Mouse (Mus musculus) urinary bladder, adult 2 months (tissue): ENCODE measurements around the gene Crat. TPM values are rescaled to one million over a fixed set of nuclear protein-coding genes. Genes with fewer than 3 reads are reported as not detected.

Experiments
- DNase-seq: peaks from one replicate; pipeline ENCODE4 v3.0.0; 2022; ENCODE audit warnings: low spot score
- polyA plus RNA-seq: library from polyadenylated mRNA; depleted of rRNA; stranded (reverse); fragments of >200 nt; gene quantifications from 2 replicates; pipeline ENCODE4 v1.2.3, GENCODE M21; 2012

The Crat gene
- polyA plus RNA-seq, 1 experiment: 27.3 TPM

GRCm38 (mm10) chr2:30403870-30404269, 11.7 kb downstream of the Crat start:
- no peak for DNase-seq

GRCm38 (mm10) chr2:30402843-30403242, 12.8 kb downstream of the Crat start:
- DNase-seq: no peak

- no peak for DNase-seq
Measured at GRCm38 (mm10) chr2:30402351-30402826, 13.2 kb downstream of the Crat start.

- no peak for DNase-seq
Measured at GRCm38 (mm10) chr2:30401581-30401980, 14.0 kb downstream of the Crat start.

- DNase-seq: no peak
Measured at GRCm38 (mm10) chr2:30399191-30400171, 16.1 kb downstream of the Crat start.

- no peak for DNase-seq
Measured at GRCm38 (mm10) chr2:30397986-30398512, 17.6 kb downstream of the Crat start.

- no peak for DNase-seq
Measured at GRCm38 (mm10) chr2:30396246-30396645, 19.4 kb downstream of the Crat start.

GRCm38 (mm10) chr2:30395757-30396156, 19.9 kb downstream of the Crat start:
- no peak for DNase-seq

- DNase-seq: no peak
Measured at GRCm38 (mm10) chr2:30393370-30393656, 22.3 kb downstream of the Crat start.

GRCm38 (mm10) chr2:30392577-30393369, 22.8 kb downstream of the Crat start:
- DNase-seq: peak; percentile 68

- peak; percentile 92 for DNase-seq
Measured at GRCm38 (mm10) chr2:30392114-30392576, 23.5 kb downstream of the Crat start, which contains the start of gene Dolpp1. TSS of gene Dolpp1 (plus strand) at chr2:30392254.

- no peak for DNase-seq
Measured at GRCm38 (mm10) chr2:30389000-30389399, 26.6 kb downstream of the Crat start.

- DNase-seq: no peak
Measured at GRCm38 (mm10) chr2:30386913-30387312, 28.7 kb downstream of the Crat start.

GRCm38 (mm10) chr2:30385591-30385990, 30.0 kb downstream of the Crat start:
- no peak for DNase-seq

- no peak for DNase-seq
Measured at GRCm38 (mm10) chr2:30384814-30385213, 30.8 kb downstream of the Crat start.

- no peak for DNase-seq
Measured at GRCm38 (mm10) chr2:30381377-30381725, 34.3 kb downstream of the Crat start.

- no peak for DNase-seq
Measured at GRCm38 (mm10) chr2:30380564-30381376, 34.8 kb downstream of the Crat start.

- no peak for DNase-seq
Measured at GRCm38 (mm10) chr2:30379307-30379706, 36.3 kb downstream of the Crat start.

GRCm38 (mm10) chr2:30377721-30378120, 37.9 kb downstream of the Crat start:
- DNase-seq: no peak

GRCm38 (mm10) chr2:30375893-30376292, 39.7 kb downstream of the Crat start:
- no peak for DNase-seq

GRCm38 (mm10) chr2:30372726-30373125, 42.9 kb downstream of the Crat start:
- DNase-seq: no peak
